Mouse (Mus musculus): Measurements from ENCODE around the gene Bnipl.

DNA sequence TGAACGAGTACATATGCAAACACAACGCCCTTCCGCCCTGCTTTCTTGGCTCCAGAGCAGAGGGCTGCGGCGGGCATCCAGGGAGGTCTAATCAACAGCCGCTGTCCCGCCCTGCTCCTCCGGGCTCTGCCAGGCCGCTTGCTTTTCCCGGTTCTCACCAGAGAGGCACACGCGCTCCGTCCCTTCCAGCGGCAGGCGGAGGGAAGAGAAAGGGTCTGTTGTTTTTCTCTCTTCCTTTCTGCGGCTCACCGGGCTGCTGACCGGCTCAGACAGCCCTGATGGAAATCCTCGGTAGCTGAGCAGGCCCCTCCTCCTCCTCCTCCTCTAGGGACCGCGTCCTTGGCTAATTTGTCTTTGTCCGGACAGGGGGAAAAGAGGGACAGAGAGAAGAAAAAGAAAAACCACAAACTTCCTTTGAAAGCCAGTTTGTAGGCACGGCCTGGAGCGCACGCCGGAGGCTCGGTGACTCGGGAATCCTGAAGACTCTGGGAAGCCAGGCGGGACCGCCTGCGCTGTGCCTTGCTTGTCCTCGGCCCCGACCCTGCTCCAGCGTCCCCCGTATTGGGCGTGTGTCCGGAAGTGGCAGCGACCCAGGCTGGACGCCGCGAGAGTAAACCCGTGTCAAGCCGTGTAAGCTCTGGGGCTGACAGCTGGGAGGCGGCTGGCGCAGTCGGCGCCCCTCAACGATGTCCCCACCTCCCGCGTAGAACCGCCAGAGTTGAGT, 32.0 kb upstream of the Bnipl start:
- TF ChIP-seq CTCF (IDR thresholded peaks at IDR 0.05; ENCODE audit: low read depth) (peak; percentile 57), EP300 (optimal IDR thresholded peaks at IDR 0.05) (no peak)
